Mouse (Mus musculus): Measurements from ENCODE around the gene Anxa6. TPM values are rescaled to one million over a fixed set of nuclear protein-coding genes. Genes with fewer than 3 reads are reported as not detected.

Anxa6 gene
- polyA plus RNA-seq, 1 experiment from 2014 or later, result 411 TPM

- Histone ChIP-seq H3K4me3 (ENCODE audit: low read depth, low read length) (no peak overlapping the region), H3K9me3 (ENCODE audit: low read depth, low read length) (no peaks in the 10 kb centered on the region), H3K27ac (ENCODE audit: low read depth) (0 out of 2 replicates have a peak overlapping the region, but pooled peaks have one; percentile 26), H3K36me3 (ENCODE audit: insufficient read depth) (peaks cover 82% of the 10 kb centered on the region), H3K27me3 (ENCODE audit: insufficient read depth, low read length) (no peaks in the 10 kb centered on the region), H3K4me2 (no peak overlapping the region), H3K4me1 (ENCODE audit: insufficient read depth) (no peaks in the 10 kb centered on the region), H3K9ac (no peak overlapping the region)
- 58% methylated on average over 9 of the region's 9 CpGs for WGBS
- ATAC-seq (ENCODE audit: insufficient read depth) (0 out of 2 replicates have a peak, but pooled peaks have one; percentile 52), DNase-seq (peak; percentile 69)
- TF ChIP-seq CTCF (IDR thresholded peaks at IDR 0.05; ENCODE audit: low read depth), result no peak
These were observed 17.4 kb downstream of the Anxa6 start for GRCm38 (mm10) chr11:55015831-55016241.

- H3K4me2 ChIP-seq, result no peak overlapping the region
- no peaks in the 10 kb centered on the region for H3K4me1 ChIP-seq (ENCODE audit: insufficient read depth)
- H3K9me3 ChIP-seq (ENCODE audit: low read depth, low read length), result no peaks in the 10 kb centered on the region
- WGBS, result 79% methylated on average over 3 of the region's 3 CpGs
- no peak for ATAC-seq (ENCODE audit: insufficient read depth)
- no peak overlapping the region for H3K4me3 ChIP-seq (ENCODE audit: low read depth, low read length)
- H3K9ac ChIP-seq, result no peak overlapping the region
- 0 out of 2 replicates have a peak overlapping the region, but pooled peaks have one; percentile 26 for H3K27ac ChIP-seq (ENCODE audit: low read depth)
- peaks cover 82% of the 10 kb centered on the region for H3K36me3 ChIP-seq (ENCODE audit: insufficient read depth)
- no peak for DNase-seq
- TF ChIP-seq CTCF (IDR thresholded peaks at IDR 0.05; ENCODE audit: low read depth), result no peak
- no peaks in the 10 kb centered on the region for H3K27me3 ChIP-seq (ENCODE audit: insufficient read depth, low read length)
These were observed 18.0 kb downstream of the Anxa6 start for GRCm38 (mm10) chr11:55015264-55015663.

GRCm38 (mm10) chr11:55013802-55014201 lies 19.4 kb downstream of the Anxa6 start:
- H3K9me3 ChIP-seq (ENCODE audit: low read depth, low read length), result no peaks in the 10 kb centered on the region
- WGBS, result 74% methylated on average over 6 of the region's 6 CpGs
- H3K4me2 ChIP-seq, result no peak overlapping the region
- no peak overlapping the region for H3K9ac ChIP-seq
- no peaks in the 10 kb centered on the region for H3K4me1 ChIP-seq (ENCODE audit: insufficient read depth)
- ATAC-seq (ENCODE audit: insufficient read depth) (no peak), DNase-seq (no peak)
- H3K27ac ChIP-seq (ENCODE audit: low read depth), result no peak overlapping the region
- no peak overlapping the region for H3K4me3 ChIP-seq (ENCODE audit: low read depth, low read length)
- H3K27me3 ChIP-seq (ENCODE audit: insufficient read depth, low read length), result no peaks in the 10 kb centered on the region
- TF ChIP-seq CTCF (IDR thresholded peaks at IDR 0.05; ENCODE audit: low read depth), result no peak
- peaks cover 82% of the 10 kb centered on the region for H3K36me3 ChIP-seq (ENCODE audit: insufficient read depth)

- WGBS, result 76% methylated on average over 5 of the region's 5 CpGs
- TF ChIP-seq CTCF (IDR thresholded peaks at IDR 0.05; ENCODE audit: low read depth), result peak; percentile 42
- Histone ChIP-seq H3K4me2 (no peak overlapping the region), H3K9ac (no peak overlapping the region), H3K4me1 (ENCODE audit: insufficient read depth) (no peaks in the 10 kb centered on the region), H3K27me3 (ENCODE audit: insufficient read depth, low read length) (no peaks in the 10 kb centered on the region), H3K9me3 (ENCODE audit: low read depth, low read length) (no peaks in the 10 kb centered on the region), H3K36me3 (ENCODE audit: insufficient read depth) (peaks cover 82% of the 10 kb centered on the region), H3K4me3 (ENCODE audit: low read depth, low read length) (no peak overlapping the region), H3K27ac (ENCODE audit: low read depth) (no peak overlapping the region)
- peak; percentile 56 for DNase-seq
- ATAC-seq (ENCODE audit: insufficient read depth), result no peak
These were observed 20.4 kb downstream of the Anxa6 start for GRCm38 (mm10) chr11:55012551-55013521.

- ATAC-seq (ENCODE audit: insufficient read depth) (no peak), DNase-seq (no peak)
- Histone ChIP-seq H3K27ac (ENCODE audit: low read depth) (no peak overlapping the region), H3K4me2 (no peak overlapping the region), H3K4me1 (ENCODE audit: insufficient read depth) (no peaks in the 10 kb centered on the region), H3K9me3 (ENCODE audit: low read depth, low read length) (no peaks in the 10 kb centered on the region), H3K9ac (no peak overlapping the region), H3K4me3 (ENCODE audit: low read depth, low read length) (no peak overlapping the region), H3K36me3 (ENCODE audit: insufficient read depth) (peaks cover 96% of the 10 kb centered on the region), H3K27me3 (ENCODE audit: insufficient read depth, low read length) (no peaks in the 10 kb centered on the region)
- 77% methylated on average over 3 of the region's 3 CpGs for WGBS
- TF ChIP-seq CTCF (IDR thresholded peaks at IDR 0.05; ENCODE audit: low read depth), result no peak
These were observed 21.8 kb downstream of the Anxa6 start for GRCm38 (mm10) chr11:55011440-55011839.

GRCm38 (mm10) chr11:55008230-55008629 lies 25.0 kb downstream of the Anxa6 start:
- Histone ChIP-seq H3K9ac (no peak overlapping the region), H3K9me3 (ENCODE audit: low read depth, low read length) (no peaks in the 10 kb centered on the region), H3K36me3 (ENCODE audit: insufficient read depth) (peaks cover 100% of the 10 kb centered on the region), H3K27ac (ENCODE audit: low read depth) (no peak overlapping the region), H3K4me3 (ENCODE audit: low read depth, low read length) (no peak overlapping the region), H3K4me1 (ENCODE audit: insufficient read depth) (no peaks in the 10 kb centered on the region), H3K4me2 (no peak overlapping the region), H3K27me3 (ENCODE audit: insufficient read depth, low read length) (no peaks in the 10 kb centered on the region)
- no peak for ATAC-seq (ENCODE audit: insufficient read depth)
- TF ChIP-seq CTCF (IDR thresholded peaks at IDR 0.05; ENCODE audit: low read depth), result no peak
- no peak for DNase-seq
- WGBS, result 52% methylated on average over 6 of the region's 6 CpGs

GRCm38 (mm10) chr11:55005684-55006083 lies 27.6 kb downstream of the Anxa6 start:
- WGBS, result 79% methylated on average over 5 of the region's 5 CpGs
- no peak for ATAC-seq (ENCODE audit: insufficient read depth)

More at GRCm38 (mm10) chr11:55005684-55006083, 27.6 kb downstream of the Anxa6 start:
- peak; percentile 27; the same call in 1 of the 2 replicates for TF ChIP-seq CTCF (IDR thresholded peaks at IDR 0.05; ENCODE audit: low read depth)
- H3K4me1 ChIP-seq (ENCODE audit: insufficient read depth), result no peaks in the 10 kb centered on the region
- H3K27me3 ChIP-seq (ENCODE audit: insufficient read depth, low read length), result no peaks in the 10 kb centered on the region
- no peak for DNase-seq
- no peak overlapping the region for H3K27ac ChIP-seq (ENCODE audit: low read depth)
- no peak overlapping the region for H3K4me2 ChIP-seq
- peaks cover 97% of the 10 kb centered on the region for H3K36me3 ChIP-seq (ENCODE audit: insufficient read depth)
- no peak overlapping the region for H3K4me3 ChIP-seq (ENCODE audit: low read depth, low read length)
- H3K9me3 ChIP-seq (ENCODE audit: low read depth, low read length), result no peaks in the 10 kb centered on the region; the same call in 1 of the 2 replicates
- no peak overlapping the region for H3K9ac ChIP-seq
